Mouse (Mus musculus): ENCODE data around the gene Hdac10. TPM values are rescaled to one million over a fixed set of nuclear protein-coding genes. Genes with fewer than 3 reads are reported as not detected.

Hdac10 gene
- polyA plus RNA-seq, 1 experiment from 2014 or later: 14.8 TPM

DNA sequence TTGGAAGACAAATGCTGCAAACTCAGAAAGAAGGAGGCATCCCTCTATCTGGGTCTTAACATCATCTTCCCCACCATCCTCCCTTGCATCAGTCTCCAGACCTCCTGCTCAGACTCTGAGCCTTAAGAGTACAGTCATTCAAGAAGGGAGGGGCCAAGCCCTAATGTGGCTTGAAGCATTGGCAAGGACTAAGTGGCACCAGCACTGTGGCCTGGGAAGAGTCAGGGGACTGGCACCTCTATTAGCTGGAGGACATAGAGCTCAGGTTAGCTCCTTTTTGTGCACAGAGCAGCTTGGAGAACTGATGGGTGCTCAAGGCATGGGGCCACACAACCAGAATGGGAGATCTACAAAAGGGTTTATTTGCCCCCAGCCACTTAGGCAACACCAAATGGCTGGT, 1.7 kb upstream of the Hdac10 start:
- Histone ChIP-seq H3K9ac (replicated peaks; ENCODE audit: low read depth) (no peak overlapping the region), H3K36me3 (ENCODE audit: insufficient read depth, low read length) (no peaks in the 10 kb centered on the region), H3K4me2 (replicated peaks; ENCODE audit: low read depth, low read length) (no peak overlapping the region), H3K27ac (ENCODE audit: low read length) (no peak overlapping the region), H3K27me3 (replicated peaks; ENCODE audit: insufficient read depth, low read length) (no peaks in the 10 kb centered on the region), H3K9me3 (ENCODE audit: low read length) (no peaks in the 10 kb centered on the region), H3K4me3 (ENCODE audit: low read depth, low read length) (no peak overlapping the region), H3K4me1 (ENCODE audit: insufficient read depth, low read depth, low read length) (peaks cover 12% of the 10 kb centered on the region; the same call in 1 of the 2 replicates)
- TF ChIP-seq EP300 (IDR thresholded peaks at IDR 0.05) (no peak), CTCF (IDR thresholded peaks at IDR 0.05) (no peak)
- no peak for DNase-seq (ENCODE audit: low spot score)
- no peak for ATAC-seq

DNA sequence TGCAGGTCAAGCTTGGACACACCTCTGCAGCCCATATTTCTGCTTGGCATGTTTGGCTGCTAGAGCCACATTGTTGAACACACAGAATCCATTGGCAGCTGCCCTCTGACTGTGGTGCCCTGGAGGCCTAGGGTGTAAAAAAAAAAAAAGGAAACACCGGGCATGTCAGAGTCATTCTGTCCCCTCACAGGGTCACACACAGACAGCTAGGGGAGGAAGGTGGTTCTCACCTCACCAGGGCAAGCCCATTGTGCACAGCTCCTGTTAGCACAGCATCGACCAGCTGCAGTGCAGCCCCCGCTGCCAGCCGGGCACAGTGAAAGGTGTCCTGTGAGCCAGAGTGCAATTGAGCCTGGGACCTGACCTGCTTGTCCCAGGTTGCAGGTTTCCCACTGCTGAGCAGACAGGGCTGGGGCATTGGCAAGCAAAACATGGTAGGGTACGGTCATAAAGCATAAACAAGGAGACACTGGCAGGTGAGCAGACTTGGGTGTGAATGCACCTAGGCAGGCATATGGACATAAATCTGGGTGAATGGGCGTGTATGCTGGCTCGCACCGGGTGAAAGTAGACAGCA, 1.0 kb downstream of the Hdac10 start:
- Histone ChIP-seq H3K9me3 (ENCODE audit: low read length) (no peaks in the 10 kb centered on the region), H3K4me1 (ENCODE audit: insufficient read depth, low read depth, low read length) (peaks cover 18% of the 10 kb centered on the region; the same call in 1 of the 2 replicates), H3K9ac (replicated peaks; ENCODE audit: low read depth) (no peak overlapping the region), H3K27ac (ENCODE audit: low read length) (no peak overlapping the region), H3K4me3 (ENCODE audit: low read depth, low read length) (no peak overlapping the region), H3K27me3 (replicated peaks; ENCODE audit: insufficient read depth, low read length) (no peaks in the 10 kb centered on the region), H3K4me2 (replicated peaks; ENCODE audit: low read depth, low read length) (peak overlapping the region; percentile 60), H3K36me3 (ENCODE audit: insufficient read depth, low read length) (no peaks in the 10 kb centered on the region)
- WGBS: 76% methylated on average over 8 of the region's 8 CpGs
- ATAC-seq (no peak), DNase-seq (ENCODE audit: low spot score) (no peak)
- TF ChIP-seq CTCF (IDR thresholded peaks at IDR 0.05) (no peak), EP300 (IDR thresholded peaks at IDR 0.05) (no peak)

DNA sequence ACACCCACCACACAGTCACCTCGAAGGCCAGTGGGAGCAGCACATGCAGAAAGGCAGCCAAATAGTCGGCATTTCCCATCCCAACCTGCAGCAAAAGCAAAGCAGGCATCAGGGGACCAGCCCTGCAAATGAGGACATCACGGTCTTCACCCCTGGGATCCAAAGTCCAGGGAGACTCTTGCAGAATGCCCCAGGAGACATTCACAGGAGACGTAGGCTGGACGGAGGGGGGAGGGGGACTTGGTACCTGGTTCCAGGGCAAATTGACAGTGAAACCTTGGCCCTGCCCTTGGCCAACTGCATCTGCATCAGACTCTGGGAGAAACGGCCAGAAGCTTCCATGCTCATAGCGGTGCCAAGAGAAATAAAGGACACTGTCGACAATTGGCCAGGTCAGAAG, 1.9 kb downstream of the Hdac10 start:
- Histone ChIP-seq H3K4me3 (ENCODE audit: low read depth, low read length) (no peak overlapping the region), H3K4me1 (ENCODE audit: insufficient read depth, low read depth, low read length) (peaks cover 26% of the 10 kb centered on the region; the same call in 1 of the 2 replicates), H3K27ac (ENCODE audit: low read length) (no peak overlapping the region), H3K36me3 (ENCODE audit: insufficient read depth, low read length) (no peaks in the 10 kb centered on the region), H3K9ac (replicated peaks; ENCODE audit: low read depth) (no peak overlapping the region), H3K27me3 (replicated peaks; ENCODE audit: insufficient read depth, low read length) (no peaks in the 10 kb centered on the region), H3K9me3 (ENCODE audit: low read length) (no peaks in the 10 kb centered on the region), H3K4me2 (replicated peaks; ENCODE audit: low read depth, low read length) (no peak overlapping the region)
- no peak for DNase-seq (ENCODE audit: low spot score)
- no peak for TF ChIP-seq EP300 (IDR thresholded peaks at IDR 0.05)
- 91% methylated on average over 8 of the region's 8 CpGs for WGBS
- no peak for ATAC-seq

DNA sequence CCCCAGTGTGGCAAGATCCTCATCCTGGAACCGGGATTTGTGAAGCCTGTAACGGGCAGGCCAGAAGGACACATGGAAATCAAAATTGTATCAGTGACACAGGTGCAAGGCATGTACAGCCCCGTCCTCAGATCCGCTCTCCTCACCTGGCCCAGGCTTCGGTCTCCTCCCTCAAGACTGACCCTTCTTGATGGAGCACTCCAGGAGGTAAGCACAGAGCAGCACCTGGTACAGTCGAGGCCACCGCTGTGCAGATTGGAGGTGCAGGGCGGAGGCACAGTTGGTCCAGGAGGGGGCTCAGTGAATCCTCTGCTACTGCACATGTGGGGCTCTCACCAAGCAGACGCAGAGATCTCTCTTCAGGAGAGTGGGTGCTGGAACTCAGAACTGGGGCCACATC, 3.1 kb downstream of the Hdac10 start:
- no peak for DNase-seq (ENCODE audit: low spot score)
- no peaks in the 10 kb centered on the region for H3K9me3 ChIP-seq (ENCODE audit: low read length)

DNA sequence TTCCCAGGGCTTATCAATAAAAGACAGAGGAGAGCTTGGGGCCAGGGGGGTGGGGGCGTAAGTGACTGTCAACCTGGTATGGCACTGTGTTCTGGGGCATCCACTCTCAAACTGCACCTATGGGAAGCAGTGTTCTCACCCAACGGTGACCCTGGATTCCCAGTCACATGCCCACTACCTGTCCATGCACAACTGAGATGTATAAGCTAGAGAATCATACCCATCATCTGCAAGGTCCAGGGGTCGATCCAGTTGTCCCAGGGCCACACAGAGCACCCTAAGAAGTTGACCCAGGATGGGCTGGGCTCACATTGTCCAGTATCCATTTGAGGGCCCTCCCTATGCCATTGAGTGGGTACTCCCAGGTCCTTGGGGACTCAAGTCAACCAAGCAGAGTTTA, 4.2 kb downstream of the Hdac10 start:
- DNase-seq (ENCODE audit: low spot score): no peak
- no peaks in the 10 kb centered on the region for H3K36me3 ChIP-seq (ENCODE audit: insufficient read depth, low read length)
- no peak overlapping the region for H3K4me3 ChIP-seq (ENCODE audit: low read depth, low read length)
- H3K9ac ChIP-seq (replicated peaks; ENCODE audit: low read depth): no peak overlapping the region
- H3K4me1 ChIP-seq (ENCODE audit: insufficient read depth, low read depth, low read length): peaks cover 26% of the 10 kb centered on the region; the same call in 1 of the 2 replicates
- WGBS: 95% methylated on average over 3 of the region's 3 CpGs
- H3K4me2 ChIP-seq (replicated peaks; ENCODE audit: low read depth, low read length): no peak overlapping the region
- H3K9me3 ChIP-seq (ENCODE audit: low read length): no peaks in the 10 kb centered on the region
- no peaks in the 10 kb centered on the region for H3K27me3 ChIP-seq (replicated peaks; ENCODE audit: insufficient read depth, low read length)
- ATAC-seq: no peak
- TF ChIP-seq EP300 (IDR thresholded peaks at IDR 0.05): no peak
- TF ChIP-seq CTCF (IDR thresholded peaks at IDR 0.05): no peak
- H3K27ac ChIP-seq (ENCODE audit: low read length): no peak overlapping the region

More for the DNA sequence above, 3.1 kb downstream of the Hdac10 start:
- no peaks in the 10 kb centered on the region for H3K36me3 ChIP-seq (ENCODE audit: insufficient read depth, low read length)
- no peak for ATAC-seq
- H3K4me2 ChIP-seq (replicated peaks; ENCODE audit: low read depth, low read length): no peak overlapping the region
- H3K27me3 ChIP-seq (replicated peaks; ENCODE audit: insufficient read depth, low read length): no peaks in the 10 kb centered on the region
- TF ChIP-seq EP300 (IDR thresholded peaks at IDR 0.05) (no peak), CTCF (IDR thresholded peaks at IDR 0.05) (no peak)
- no peak overlapping the region for H3K4me3 ChIP-seq (ENCODE audit: low read depth, low read length)
- H3K4me1 ChIP-seq (ENCODE audit: insufficient read depth, low read depth, low read length): peaks cover 26% of the 10 kb centered on the region; the same call in 1 of the 2 replicates
- no peak overlapping the region for H3K9ac ChIP-seq (replicated peaks; ENCODE audit: low read depth)
- H3K27ac ChIP-seq (ENCODE audit: low read length): no peak overlapping the region
- WGBS: 90% methylated on average over 9 of the region's 9 CpGs

DNA sequence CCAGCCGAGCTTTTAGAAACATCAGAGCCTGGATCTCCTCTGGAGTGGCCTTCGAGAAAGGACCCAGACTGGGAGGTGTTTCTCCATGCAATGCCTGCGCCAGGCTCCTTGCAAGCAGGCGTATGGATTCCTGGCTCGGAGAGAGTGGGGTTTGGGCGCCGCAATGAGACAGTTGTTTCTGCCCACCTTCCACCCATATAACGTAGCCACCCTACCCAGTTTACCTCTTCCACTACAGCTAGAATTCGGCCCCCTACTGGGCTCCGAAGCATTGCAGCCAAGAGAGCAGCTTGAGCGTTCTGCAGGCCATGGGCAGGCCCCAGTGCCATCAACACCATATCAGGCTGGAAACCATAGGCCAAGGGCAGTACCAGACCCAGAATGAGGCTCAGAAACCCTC, 4.9 kb downstream of the Hdac10 start:
- peak overlapping the region; percentile 69 for H3K27ac ChIP-seq (ENCODE audit: low read length)
- ATAC-seq: peak; percentile 13; the same call in 1 of the 2 replicates
- DNase-seq (ENCODE audit: low spot score): peak; percentile 39
- H3K4me2 ChIP-seq (replicated peaks; ENCODE audit: low read depth, low read length): peak overlapping the region; percentile 73
- WGBS: 29% methylated on average over 11 of the region's 11 CpGs
- H3K36me3 ChIP-seq (ENCODE audit: insufficient read depth, low read length): no peaks in the 10 kb centered on the region
- H3K9me3 ChIP-seq (ENCODE audit: low read length): no peaks in the 10 kb centered on the region
- H3K9ac ChIP-seq (replicated peaks; ENCODE audit: low read depth): peak overlapping the region; percentile 27; the same call in 1 of the 2 replicates
- H3K4me3 ChIP-seq (ENCODE audit: low read depth, low read length): peak overlapping the region; percentile 90
- H3K4me1 ChIP-seq (ENCODE audit: insufficient read depth, low read depth, low read length): peaks cover 23% of the 10 kb centered on the region; the same call in 1 of the 2 replicates
- peak; percentile 50 for TF ChIP-seq CTCF (IDR thresholded peaks at IDR 0.05)
- no peak for TF ChIP-seq EP300 (IDR thresholded peaks at IDR 0.05)
- no peaks in the 10 kb centered on the region for H3K27me3 ChIP-seq (replicated peaks; ENCODE audit: insufficient read depth, low read length)

All from lung, postnatal 0 days (tissue).